Mouse (Mus musculus) forebrain, embryonic 12.5 days (tissue): ENCODE results near the gene Camta1. TPM values are rescaled to one million over a fixed set of nuclear protein-coding genes. Genes with fewer than 3 reads are reported as not detected.
A peak's percentile ranks its signal among the peaks of the same experiment; 100 is the strongest.

ENCODE experiments used
- ATAC-seq: fragments of 200-750 bp; cut with Nextera tagmentation; 2 replicates; pipeline ENCODE4 v1.8.0; 2017; ENCODE audit warnings: moderate TSS enrichment; ENCODE audit not compliant: low FRiP score
- H3K27ac ChIP-seq: fragments of 300-500 bp; sonication (generic); 2 replicates; pipeline ENCODE4 v1.5.1; 2016; ENCODE audit warnings: mild to moderate bottlenecking
- H3K27me3 ChIP-seq: fragments of 300-500 bp; sonication (generic); 2 replicates; pipeline ENCODE4 v1.6.1; 2016; ENCODE audit warnings: mild to moderate bottlenecking
- H3K36me3 ChIP-seq: fragments of 300-500 bp; sonication (generic); replicated peaks from 2 replicates; pipeline ENCODE4 v1.6.1; 2016; ENCODE audit warnings: mild to moderate bottlenecking
- H3K4me1 ChIP-seq: fragments of 300-500 bp; sonication (generic); 2 replicates; pipeline ENCODE4 v1.6.1; 2016
- H3K4me2 ChIP-seq: fragments of 300-500 bp; sonication (generic); 2 replicates; pipeline ENCODE4 v1.6.1; 2016; ENCODE audit warnings: mild to moderate bottlenecking, moderate library complexity
- H3K4me3 ChIP-seq: fragments of 300-500 bp; sonication (generic); replicated peaks from 2 replicates; pipeline ENCODE4 v1.5.1; 2016; ENCODE audit warnings: mild to moderate bottlenecking
- H3K9ac ChIP-seq: fragments of 300-500 bp; sonication (generic); 2 replicates; pipeline ENCODE4 v1.6.1; 2016; ENCODE audit warnings: mild to moderate bottlenecking
- H3K9me3 ChIP-seq: fragments of 300-500 bp; sonication (generic); 2 replicates; pipeline ENCODE4 v1.6.1; 2016
- WGBS: fragments of 180-500 bp; shearing (Covaris S2); methylation state at CpG from one replicate; pipeline ENCODE4 v1.1.7; 2016; 5-methylcytosine and 5-hydroxymethylcytosine counted together
- polyA plus RNA-seq: library from polyadenylated mRNA; unstranded; fragments of >200 nt; fragmentation: Nextera tagmentation; extraction: Ambion mirVana; gene quantifications from 2 replicates; pipeline ENCODE4 v1.2.1, GENCODE M21; 2016

Gene Camta1
- polyA plus RNA-seq, 1 experiment from 2014 or later = 164 TPM

DNA sequence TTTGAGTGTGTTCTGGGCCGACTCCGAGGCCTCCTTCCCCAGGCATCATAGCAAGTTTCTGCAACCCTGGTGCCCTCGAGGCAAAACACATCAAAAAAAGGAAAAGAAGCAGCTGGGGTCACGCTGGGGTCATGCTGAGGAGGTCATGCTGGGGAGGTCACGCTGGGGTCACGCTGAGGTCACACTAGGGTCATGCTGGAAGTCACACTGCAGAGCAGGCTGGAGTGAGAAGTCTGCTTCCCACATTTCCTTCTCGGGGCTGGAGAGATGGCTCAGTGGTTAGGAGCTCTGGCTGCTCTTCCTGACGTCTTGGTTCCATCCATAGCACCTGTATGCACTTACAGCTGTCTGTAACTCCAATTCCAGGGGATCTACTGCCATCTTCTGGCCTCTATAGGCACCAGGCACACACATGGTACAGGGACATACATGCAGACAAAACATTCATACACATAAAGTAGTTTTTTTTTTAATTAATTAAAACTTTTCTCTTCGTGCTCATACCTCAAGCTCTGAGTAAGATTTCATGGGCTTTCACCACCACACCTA is 35.5 kb upstream of the Camta1 start:
- 65% methylated on average over 9 of the region's 9 CpGs for WGBS
- ATAC-seq = no peak
- H3K4me2 ChIP-seq = no peak overlapping the region
- no peak overlapping the region for H3K9ac ChIP-seq
- no peaks in the 10 kb centered on the region for H3K36me3 ChIP-seq
- no peaks in the 10 kb centered on the region for H3K4me1 ChIP-seq
- no peaks in the 10 kb centered on the region for H3K9me3 ChIP-seq
- H3K27ac ChIP-seq = no peak overlapping the region
- 0 out of 2 replicates have a peak, but pooled peaks cover 5% of the 10 kb centered on the region for H3K27me3 ChIP-seq
- H3K4me3 ChIP-seq = no peak overlapping the region

DNA sequence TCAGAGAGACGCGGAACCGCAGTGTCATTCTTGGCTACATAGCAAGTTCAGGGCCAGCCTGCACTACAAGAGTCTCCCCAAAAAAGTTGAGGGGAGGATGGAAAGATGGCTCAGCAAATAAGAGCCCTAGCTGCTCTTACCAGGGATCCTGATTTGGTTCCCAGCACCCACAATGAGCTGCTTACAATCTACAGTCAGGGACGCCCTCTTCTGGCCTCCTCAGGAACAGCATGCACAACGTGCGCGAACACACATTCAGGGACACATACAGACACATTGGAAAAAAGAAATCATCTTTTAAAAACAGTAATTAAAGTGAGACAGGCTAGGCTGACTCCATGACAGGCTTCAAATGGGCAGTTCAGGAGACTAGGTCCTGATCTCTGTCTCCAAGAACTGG is 33.9 kb upstream of the Camta1 start:
- no peaks in the 10 kb centered on the region for H3K27me3 ChIP-seq
- no peaks in the 10 kb centered on the region for H3K9me3 ChIP-seq
- 85% methylated on average over 7 of the region's 7 CpGs for WGBS
- no peak overlapping the region for H3K9ac ChIP-seq
- no peaks in the 10 kb centered on the region for H3K36me3 ChIP-seq
- ATAC-seq = no peak
- H3K4me2 ChIP-seq = no peak overlapping the region
- no peaks in the 10 kb centered on the region for H3K4me1 ChIP-seq
- no peak overlapping the region for H3K27ac ChIP-seq
- H3K4me3 ChIP-seq = no peak overlapping the region

DNA sequence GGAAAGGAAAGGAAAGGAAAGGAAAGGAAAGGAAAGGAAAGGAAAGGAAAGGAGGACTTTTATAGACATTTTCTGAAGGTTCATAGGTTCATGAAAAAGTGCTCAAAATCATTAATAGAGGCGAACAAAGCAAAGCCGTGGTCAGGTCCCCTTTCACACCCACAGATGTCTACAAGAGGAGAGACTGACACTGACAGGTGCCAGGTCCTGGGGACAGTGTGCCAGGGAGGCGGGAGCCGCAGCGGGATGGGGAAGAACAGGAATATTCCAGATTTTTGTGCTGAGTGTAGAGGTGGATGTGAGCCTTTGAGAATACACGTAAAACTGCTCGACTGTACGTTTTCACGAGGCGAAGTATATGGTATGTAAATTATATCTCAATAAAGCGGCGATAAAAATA is 33.2 kb upstream of the Camta1 start:
- ATAC-seq = no peak
- Histone ChIP-seq H3K9ac (no peak overlapping the region), H3K36me3 (no peaks in the 10 kb centered on the region), H3K27ac (no peak overlapping the region), H3K4me2 (no peak overlapping the region), H3K27me3 (no peaks in the 10 kb centered on the region), H3K9me3 (no peaks in the 10 kb centered on the region), H3K4me1 (no peaks in the 10 kb centered on the region), H3K4me3 (no peak overlapping the region)
- whole genome bisulfite sequencing = 94% methylated on average over 12 of the region's 12 CpGs

DNA sequence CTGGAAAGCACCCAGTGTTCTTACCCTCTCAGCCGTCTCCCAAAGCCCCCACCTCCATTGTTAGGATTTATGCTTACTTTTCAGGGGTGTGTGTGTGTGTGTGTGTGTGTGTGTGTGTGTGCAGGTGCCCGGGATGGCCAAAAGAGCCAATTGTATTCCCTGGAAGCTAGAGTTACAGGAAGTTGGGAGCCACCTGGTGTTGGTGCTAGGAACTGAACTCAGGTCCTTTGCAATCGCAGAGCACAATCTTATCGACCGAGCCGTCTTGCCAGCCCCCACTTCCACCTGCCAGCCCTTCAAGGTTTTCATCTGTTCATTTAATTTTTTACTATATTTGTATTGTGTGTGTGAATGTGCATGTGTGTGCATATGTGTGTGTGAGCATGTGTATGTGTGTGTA is 31.6 kb upstream of the Camta1 start:
- H3K27me3 ChIP-seq = no peaks in the 10 kb centered on the region
- no peak overlapping the region for H3K9ac ChIP-seq
- ATAC-seq = no peak
- H3K36me3 ChIP-seq = no peaks in the 10 kb centered on the region
- no peak overlapping the region for H3K27ac ChIP-seq
- WGBS = 81% methylated on average over 6 of the region's 6 CpGs
- no peaks in the 10 kb centered on the region for H3K4me1 ChIP-seq
- no peaks in the 10 kb centered on the region for H3K9me3 ChIP-seq
- no peak overlapping the region for H3K4me2 ChIP-seq
- no peak overlapping the region for H3K4me3 ChIP-seq

DNA sequence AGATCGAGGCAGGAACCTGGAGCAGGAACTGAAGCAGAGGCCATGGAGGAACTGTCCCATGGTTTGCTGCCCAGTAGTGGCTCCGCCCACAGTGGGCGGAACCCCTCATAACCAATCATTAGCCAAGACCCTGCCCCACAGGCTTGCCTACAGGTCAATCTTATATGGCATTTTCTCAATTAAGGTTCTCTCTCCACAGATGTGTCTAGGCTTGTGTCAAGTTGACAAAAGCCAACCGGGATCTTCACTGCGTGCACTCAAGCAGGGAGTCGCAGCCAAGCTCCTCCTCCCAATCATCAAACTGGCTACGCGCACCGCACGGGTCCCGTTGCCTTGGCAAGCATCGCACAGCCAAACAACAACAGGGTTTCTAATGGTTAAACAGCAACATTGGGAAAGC is 19.9 kb upstream of the Camta1 start:
- no peak overlapping the region for H3K9ac ChIP-seq
- H3K9me3 ChIP-seq = peaks cover 2% of the 10 kb centered on the region; the same call in 1 of the 2 replicates
- no peak overlapping the region for H3K4me3 ChIP-seq
- no peak overlapping the region for H3K27ac ChIP-seq
- no peak overlapping the region for H3K4me2 ChIP-seq
- 92% methylated on average over 12 of the region's 12 CpGs for WGBS
- H3K4me1 ChIP-seq = no peaks in the 10 kb centered on the region
- H3K36me3 ChIP-seq = no peaks in the 10 kb centered on the region
- no peak for ATAC-seq
- H3K27me3 ChIP-seq = no peaks in the 10 kb centered on the region

DNA sequence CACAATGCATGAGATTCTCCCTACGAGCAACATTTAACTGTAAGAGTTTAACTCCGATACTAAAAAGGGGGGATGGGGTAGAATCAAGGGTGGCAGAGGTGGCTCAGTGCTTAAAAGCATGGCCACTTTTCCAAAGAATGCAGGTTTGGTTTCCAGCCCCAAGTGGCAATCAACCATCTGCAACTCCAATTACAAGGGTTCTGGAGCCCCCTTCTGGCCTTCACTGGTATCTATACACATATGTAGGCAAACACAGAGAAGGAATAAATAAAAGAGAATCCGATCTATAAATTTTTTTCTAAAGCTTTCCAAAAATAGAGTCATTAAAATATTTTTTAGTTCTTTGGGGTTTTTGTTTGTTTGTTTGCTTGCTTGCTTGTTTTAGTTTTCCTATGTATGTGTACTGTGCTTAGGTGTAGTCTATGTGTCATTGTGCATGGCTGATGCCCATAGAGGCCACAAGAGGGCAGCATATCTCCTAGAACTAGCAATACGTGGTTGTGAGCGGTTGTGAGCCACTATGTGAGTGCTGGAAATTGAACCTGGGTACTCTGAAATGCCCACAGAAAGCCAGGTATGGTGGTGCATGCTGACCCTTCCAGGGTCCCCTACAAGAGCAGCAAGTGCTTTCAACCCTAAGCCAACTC is 18.5 kb upstream of the Camta1 start:
- peaks cover 7% of the 10 kb centered on the region; the same call in 1 of the 2 replicates for H3K4me1 ChIP-seq
- no peak for ATAC-seq
- H3K4me3 ChIP-seq = no peak overlapping the region
- H3K36me3 ChIP-seq = no peaks in the 10 kb centered on the region
- no peak overlapping the region for H3K27ac ChIP-seq
- no peak overlapping the region for H3K4me2 ChIP-seq
- H3K9me3 ChIP-seq = peaks cover 2% of the 10 kb centered on the region; the same call in 1 of the 2 replicates
- 0 out of 2 replicates have a peak, but pooled peaks cover 1% of the 10 kb centered on the region for H3K27me3 ChIP-seq
- 77% methylated on average over 5 of the region's 5 CpGs for WGBS
- no peak overlapping the region for H3K9ac ChIP-seq

DNA sequence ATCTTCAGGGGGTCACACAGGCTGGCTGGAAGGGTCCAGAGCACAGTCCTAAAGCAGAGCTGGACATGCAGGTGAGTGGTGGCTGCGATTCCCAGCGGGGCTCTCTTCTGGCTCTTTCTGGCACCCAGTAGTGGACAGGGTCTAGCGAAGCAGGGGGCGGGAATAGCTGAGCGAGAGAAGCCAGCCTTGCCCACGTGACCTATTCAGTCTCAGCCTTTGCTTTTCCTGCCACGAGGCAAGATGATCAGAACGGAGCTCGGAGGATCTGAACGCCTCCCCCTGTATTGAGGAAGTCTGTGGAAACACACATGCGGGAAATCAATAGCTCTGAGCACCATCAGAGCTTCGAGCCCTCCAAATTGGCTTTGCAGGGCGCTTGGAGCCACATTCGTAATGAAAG is 14.7 kb upstream of the Camta1 start:
- Histone ChIP-seq H3K27ac (no peak overlapping the region), H3K9me3 (peaks cover under 1% of the 10 kb centered on the region; the same call in 1 of the 2 replicates), H3K4me2 (no peak overlapping the region), H3K36me3 (no peaks in the 10 kb centered on the region), H3K27me3 (0 out of 2 replicates have a peak, but pooled peaks cover 5% of the 10 kb centered on the region), H3K9ac (no peak overlapping the region), H3K4me1 (peaks cover 7% of the 10 kb centered on the region; the same call in 1 of the 2 replicates), H3K4me3 (no peak overlapping the region)
- WGBS = 62% methylated on average over 14 of the region's 14 CpGs
- ATAC-seq = no peak

DNA sequence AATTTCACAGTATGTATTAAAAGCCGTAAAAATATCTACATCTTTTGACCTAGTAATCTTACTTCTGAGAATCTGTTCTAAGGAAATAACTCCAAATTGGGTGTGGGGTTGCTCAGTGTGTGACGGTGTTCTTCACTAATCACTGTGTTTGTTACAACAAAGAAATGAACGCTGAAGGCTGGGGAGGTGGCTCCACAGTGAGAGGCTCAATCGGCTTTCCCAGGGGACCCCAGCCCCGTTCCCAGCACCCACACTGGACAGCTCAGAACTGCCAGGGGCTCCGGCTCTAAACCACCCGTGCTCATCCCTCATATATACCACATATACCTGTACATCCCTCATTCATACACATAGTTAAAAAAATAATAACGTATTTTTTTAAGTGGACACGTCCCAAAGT is 1.8 kb upstream of the Camta1 start:
- 54% methylated on average over 9 of the region's 9 CpGs for WGBS
- no peaks in the 10 kb centered on the region for H3K9me3 ChIP-seq
- no peak overlapping the region for H3K9ac ChIP-seq
- peaks cover 20% of the 10 kb centered on the region; the same call in 1 of the 2 replicates for H3K27me3 ChIP-seq
- peaks cover 17% of the 10 kb centered on the region for H3K4me1 ChIP-seq
- no peak for ATAC-seq
- H3K4me2 ChIP-seq = peak overlapping the region; percentile 81
- peak overlapping the region; percentile 93; the same call in 1 of the 2 replicates for H3K4me3 ChIP-seq
- no peaks in the 10 kb centered on the region for H3K36me3 ChIP-seq
- H3K27ac ChIP-seq = no peak overlapping the region

DNA sequence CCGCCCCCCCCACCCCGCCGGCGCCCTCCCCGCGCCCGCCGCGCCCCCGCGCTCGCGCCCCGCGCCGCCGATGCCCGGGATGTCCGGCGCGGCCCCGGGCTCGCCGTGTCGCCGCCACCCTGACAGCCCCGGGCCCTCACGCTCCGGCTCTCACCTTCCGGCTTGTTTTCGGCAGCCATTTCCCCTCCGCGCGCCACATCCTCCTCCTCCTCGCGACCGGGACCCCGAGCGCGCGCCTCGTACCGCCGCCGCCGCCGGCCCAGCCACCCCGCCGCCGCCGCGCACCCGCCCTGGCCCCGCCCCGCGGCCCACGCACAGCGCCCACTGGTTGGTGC is 238 bp downstream of the Camta1 start:
- no peak for ATAC-seq
- Histone ChIP-seq H3K4me3 (peak overlapping the region; percentile 93), H3K9ac (peak overlapping the region; percentile 82), H3K9me3 (no peaks in the 10 kb centered on the region), H3K36me3 (no peaks in the 10 kb centered on the region), H3K4me1 (peaks cover 17% of the 10 kb centered on the region), H3K27ac (peak overlapping the region; percentile 74), H3K27me3 (peaks cover 11% of the 10 kb centered on the region; the same call in 1 of the 2 replicates), H3K4me2 (peak overlapping the region; percentile 94)
- WGBS = under 1% methylated on average over 31 of the region's 58 CpGs

DNA sequence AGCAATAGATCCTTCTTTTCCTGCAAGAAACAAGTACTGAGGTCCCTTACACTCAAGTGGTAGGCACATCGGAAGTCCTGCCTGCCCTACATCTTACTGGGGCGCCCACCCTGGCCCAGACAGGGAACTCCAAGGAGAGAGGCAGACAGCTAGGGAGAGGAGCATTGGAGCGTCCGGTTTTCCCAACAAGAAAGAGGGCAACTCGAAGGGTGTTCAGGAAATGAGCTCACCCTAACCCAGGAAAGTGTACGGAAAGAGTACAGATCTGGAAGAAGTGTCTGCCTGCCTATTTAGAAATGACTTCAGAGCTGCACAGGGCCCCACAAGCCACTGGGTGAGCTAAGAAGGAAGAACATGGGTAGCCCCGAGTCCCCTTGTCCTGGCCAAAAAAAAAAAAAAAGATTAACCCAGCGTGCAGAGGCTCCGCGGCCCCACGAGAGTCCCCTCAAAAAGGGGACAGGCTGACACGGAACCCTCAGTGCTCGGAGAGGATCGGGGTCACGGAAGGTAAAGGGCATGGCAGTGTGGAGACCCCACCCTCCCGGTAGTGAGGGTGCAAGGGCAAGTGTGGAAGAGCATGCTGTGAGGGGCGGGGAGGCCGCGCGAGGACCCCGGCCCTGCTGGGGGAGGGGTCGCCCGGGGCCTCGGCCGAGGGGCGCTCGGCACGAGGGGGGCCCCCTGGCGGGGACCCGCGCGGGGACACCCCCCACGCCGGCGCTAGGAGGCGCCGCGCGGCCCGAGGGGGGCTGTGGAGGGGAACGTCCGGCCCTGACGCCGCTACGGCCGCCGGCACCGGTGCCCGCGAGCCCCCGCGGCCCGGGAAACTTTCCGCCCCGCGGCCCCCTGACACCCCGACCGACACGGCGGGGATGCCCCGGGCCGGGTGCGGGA is 990 bp downstream of the Camta1 start:
- ATAC-seq = no peak
- peak overlapping the region; percentile 74 for H3K27ac ChIP-seq
- WGBS = 2% methylated on average over 48 of the region's 63 CpGs

DNA sequence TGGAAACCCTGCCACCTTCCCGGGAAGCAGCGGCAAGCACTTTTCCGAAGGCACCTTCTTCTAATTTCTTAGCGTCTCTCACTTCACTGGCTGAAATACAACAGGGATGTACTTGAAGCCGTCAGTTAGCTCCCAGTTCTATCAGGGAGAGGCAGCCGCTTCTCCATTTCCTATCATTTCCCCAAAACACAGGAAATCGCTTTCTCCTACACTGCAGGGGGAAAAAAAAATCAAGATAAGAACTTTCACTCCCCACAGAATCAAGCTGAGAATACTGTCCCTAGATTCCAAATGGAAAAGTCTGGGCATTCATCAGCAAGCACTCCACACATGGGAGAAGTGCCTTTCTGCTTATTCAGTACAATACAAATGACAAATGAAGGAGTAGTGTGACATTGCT is 2.4 kb downstream of the Camta1 start:
- Histone ChIP-seq H3K36me3 (no peaks in the 10 kb centered on the region), H3K4me2 (no peak overlapping the region), H3K27ac (no peak overlapping the region), H3K9ac (0 out of 2 replicates have a peak overlapping the region, but pooled peaks have one; percentile 7), H3K27me3 (no peaks in the 10 kb centered on the region), H3K4me1 (peaks cover 17% of the 10 kb centered on the region), H3K4me3 (no peak overlapping the region), H3K9me3 (no peaks in the 10 kb centered on the region)
- WGBS = 93% methylated on average over 7 of the region's 7 CpGs
- ATAC-seq = no peak

More for the DNA sequence above, 990 bp downstream of the Camta1 start:
- Histone ChIP-seq H3K4me1 (peaks cover 17% of the 10 kb centered on the region), H3K36me3 (no peaks in the 10 kb centered on the region), H3K4me3 (peak overlapping the region; percentile 93), H3K27me3 (peaks cover 8% of the 10 kb centered on the region; the same call in 1 of the 2 replicates), H3K9me3 (no peaks in the 10 kb centered on the region), H3K4me2 (peak overlapping the region; percentile 94), H3K9ac (peak overlapping the region; percentile 82)

DNA sequence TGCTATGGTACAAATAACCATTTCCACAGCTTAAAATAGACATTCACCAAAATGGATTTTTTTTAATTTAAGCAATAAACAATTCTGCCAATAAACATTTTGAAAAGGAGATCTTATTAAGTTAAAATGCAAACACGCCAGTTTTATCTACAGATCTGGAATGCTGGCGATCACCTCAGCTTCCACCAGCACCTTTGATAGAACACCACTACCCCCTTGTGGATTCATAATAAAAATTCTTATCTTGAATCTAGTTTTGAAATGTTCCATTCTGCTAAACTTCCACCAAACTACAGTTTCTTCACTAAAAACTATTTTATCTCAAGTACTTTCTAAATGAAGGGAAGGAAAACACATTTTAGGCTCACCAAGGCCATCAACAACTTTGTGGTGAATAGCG is 7.7 kb downstream of the Camta1 start:
- H3K9me3 ChIP-seq = no peaks in the 10 kb centered on the region
- no peak overlapping the region for H3K4me3 ChIP-seq
- H3K4me1 ChIP-seq = no peaks in the 10 kb centered on the region
- no peak overlapping the region for H3K27ac ChIP-seq
- no peak overlapping the region for H3K9ac ChIP-seq
- H3K36me3 ChIP-seq = no peaks in the 10 kb centered on the region
- no peaks in the 10 kb centered on the region for H3K27me3 ChIP-seq
- whole genome bisulfite sequencing = 85% methylated on average over 3 of the region's 3 CpGs
- no peak overlapping the region for H3K4me2 ChIP-seq
- no peak for ATAC-seq
